Mouse (Mus musculus): ENCODE data around the gene Apol9b.

- TF ChIP-seq ZNF384 (IDR thresholded peaks at IDR 0.05; ENCODE audit: low read depth, low read length) (no peak), MAFK (IDR thresholded peaks at IDR 0.05; ENCODE audit: insufficient read depth, low read depth, low read length) (no peak), HCFC1 (IDR thresholded peaks at IDR 0.05; ENCODE audit: borderline replicate concordance, insufficient read depth, low read length) (no peak), ZC3H11A (IDR thresholded peaks at IDR 0.05; ENCODE audit: borderline replicate concordance, low read depth, low read length) (no peak), CHD2 (IDR thresholded peaks at IDR 0.05; ENCODE audit: low read depth, low read length) (no peak)
Observed at GRCm38 (mm10) chr15:77746326-77746725, 17.5 kb downstream of the Apol9b start.
